Mouse (Mus musculus): ENCODE measurements around the gene Pip4k2c. TPM values are rescaled to one million over a fixed set of nuclear protein-coding genes. Genes with fewer than 3 reads are reported as not detected.

Pip4k2c gene
- 38.9 and 42.6 TPM in 2 replicates for polyA plus RNA-seq (2012; rRNA removed)

DNA sequence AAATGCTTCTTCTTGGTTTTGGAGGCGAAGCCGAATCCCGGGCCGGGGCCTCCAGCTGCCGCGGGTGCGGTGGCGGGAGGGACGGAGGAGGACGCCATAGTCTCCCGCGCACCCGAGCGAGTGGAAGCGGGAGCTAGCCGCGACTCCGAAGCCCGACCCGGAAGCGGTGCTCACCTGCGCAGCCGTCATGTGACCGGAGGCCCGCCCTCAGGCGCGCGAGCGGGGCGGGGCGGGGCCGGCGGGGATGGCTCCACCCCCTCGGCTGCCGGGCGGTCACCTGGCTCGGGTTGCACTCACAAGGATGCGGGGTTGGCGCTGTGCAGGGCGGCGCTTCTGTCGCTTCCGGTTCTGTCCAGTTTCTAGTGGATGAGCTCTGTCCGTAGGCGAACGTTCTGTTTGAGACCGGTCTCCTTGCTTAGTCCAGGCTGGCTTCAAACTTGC is at the start of gene Pip4k2c:
Gene Pip4k2c, minus strand, starts transcription at position 172 of the 441 bp plus-strand sequence.
- DNase-seq (ENCODE audit: low read depth, low spot score): peak; percentile 60
- under 1% methylated on average over 47 of the region's 47 CpGs for WGBS

DNA sequence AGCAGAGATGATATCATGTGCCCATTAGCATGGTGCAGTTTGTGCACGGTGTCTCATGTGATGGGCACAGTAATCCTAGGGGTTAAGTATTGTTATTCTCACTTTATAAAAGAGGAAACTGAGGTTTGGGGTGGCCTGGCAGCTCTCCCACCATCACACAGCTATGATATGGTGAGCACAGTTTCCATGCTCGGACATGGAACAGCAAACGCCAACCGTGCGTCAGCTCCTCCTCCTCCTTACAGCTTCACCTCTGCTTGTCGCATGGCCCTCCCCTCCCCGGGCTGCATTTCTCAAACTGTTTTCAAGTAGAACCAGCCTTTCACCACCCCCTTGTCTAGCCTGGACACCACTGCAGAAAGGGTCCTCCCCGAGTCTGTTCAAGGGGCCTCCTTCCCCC is 47.1 kb upstream of the Pip4k2c start:
- no peak for DNase-seq (ENCODE audit: low read depth, low spot score)
- 69% methylated on average over 8 of the region's 8 CpGs for WGBS

DNA sequence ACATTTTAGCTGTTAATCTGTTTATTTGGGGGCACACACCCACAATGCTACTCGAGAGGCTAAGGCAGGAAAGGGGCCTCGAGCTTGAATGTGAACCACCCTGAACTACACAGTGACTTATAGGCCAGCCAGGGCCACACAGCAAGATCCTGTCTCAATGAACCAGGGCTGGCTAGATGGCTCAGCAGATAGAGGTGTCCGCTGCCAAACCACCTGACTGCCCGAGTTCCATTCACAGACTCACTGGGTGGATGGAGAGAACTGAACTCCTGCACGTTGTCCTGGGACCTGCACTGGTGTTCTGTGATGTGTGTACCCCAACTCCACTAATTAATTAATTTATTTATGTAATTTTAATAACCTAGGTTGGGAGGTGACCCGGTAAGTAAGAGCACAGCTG is 46.4 kb upstream of the Pip4k2c start:
- no peak for DNase-seq (ENCODE audit: low read depth, low spot score)
- 62% methylated on average over 6 of the region's 6 CpGs for WGBS

DNA sequence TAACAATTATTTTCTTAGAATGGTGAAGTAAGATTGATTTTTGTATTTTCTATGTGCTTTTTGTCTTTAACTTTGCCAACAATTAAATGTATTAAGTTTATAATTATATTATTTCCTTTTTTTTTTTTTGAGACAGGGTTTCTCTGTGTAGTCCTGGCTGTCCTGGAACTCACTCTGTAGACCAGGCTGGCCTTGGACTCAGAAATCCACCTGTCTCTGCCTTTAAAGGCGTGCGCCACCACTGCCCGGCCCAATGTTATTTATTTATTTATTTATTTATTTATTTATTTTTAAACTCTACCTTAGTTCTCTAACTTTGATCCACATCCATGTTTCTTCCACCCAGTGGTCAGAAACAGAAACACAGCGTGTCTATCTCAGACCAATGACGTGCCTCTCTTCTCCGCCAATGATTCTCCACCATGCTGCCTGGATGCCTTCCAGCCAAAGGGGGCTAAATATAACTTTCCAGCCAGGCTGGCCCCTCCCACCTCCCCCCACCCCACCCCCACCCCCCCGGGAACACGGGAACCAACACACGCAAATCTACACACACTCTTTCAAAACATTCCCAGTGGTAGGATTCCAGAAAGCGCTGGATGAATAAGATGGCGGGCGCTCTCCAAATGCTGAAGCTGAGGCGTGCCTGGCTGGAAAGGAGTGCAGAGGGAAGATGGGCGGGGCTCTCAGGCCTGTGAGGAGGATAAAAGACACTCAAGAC is 44.4 kb upstream of the Pip4k2c start:
- 24% methylated on average over 14 of the region's 14 CpGs for WGBS

DNA sequence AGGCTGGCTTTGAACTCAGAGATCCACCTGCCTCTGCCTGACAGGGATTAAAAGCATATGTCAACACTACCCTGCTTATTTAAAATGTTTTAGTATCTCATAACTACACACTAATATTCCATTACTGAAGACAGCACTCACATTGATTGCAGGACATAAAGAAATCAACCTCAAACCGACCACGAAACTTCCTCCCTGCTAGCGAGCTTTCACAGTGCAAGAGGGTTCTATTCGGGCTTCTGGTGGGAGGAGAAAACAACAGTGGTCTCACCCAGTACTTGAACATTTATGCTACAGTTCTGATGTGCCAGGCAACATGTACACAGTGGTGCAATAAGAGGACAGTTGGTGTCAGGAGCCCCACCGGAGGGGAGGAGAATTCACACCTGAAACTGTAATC is 39.4 kb upstream of the Pip4k2c start:
- 68% methylated on average over 5 of the region's 5 CpGs for WGBS
- DNase-seq (ENCODE audit: low read depth, low spot score): no peak

More for the DNA sequence above, 44.4 kb upstream of the Pip4k2c start:
- no peak for DNase-seq (ENCODE audit: low read depth, low spot score)

DNA sequence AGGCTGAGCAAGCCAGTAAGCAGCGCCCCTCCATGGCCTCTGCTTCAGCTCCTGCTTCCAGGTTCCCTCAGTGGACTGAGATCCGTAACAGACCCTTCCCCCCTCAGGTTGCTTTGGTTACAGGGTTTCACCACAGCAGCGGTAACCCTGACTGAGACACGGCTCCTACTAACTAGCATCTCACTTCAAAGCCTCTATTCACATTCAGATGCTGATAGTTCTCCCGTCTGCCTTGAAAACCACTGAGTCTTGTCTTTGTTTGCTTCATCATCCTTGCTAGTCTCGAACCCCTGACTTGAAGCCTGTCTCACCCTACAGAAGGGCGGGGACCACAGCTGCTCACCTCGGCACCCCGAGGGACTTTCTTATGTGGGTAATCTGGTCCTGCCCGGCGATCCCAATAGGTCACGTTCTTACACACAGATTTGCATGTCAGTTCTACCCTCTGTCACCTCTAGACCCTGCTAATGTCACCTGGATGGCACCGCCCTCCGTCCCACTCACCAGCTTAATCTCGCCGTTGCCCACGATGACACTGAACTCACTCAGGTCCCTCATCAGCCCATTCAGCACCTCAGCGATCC is 26.9 kb upstream of the Pip4k2c start:
- no peak for DNase-seq (ENCODE audit: low read depth, low spot score)
- WGBS: 63% methylated on average over 18 of the region's 18 CpGs

DNA sequence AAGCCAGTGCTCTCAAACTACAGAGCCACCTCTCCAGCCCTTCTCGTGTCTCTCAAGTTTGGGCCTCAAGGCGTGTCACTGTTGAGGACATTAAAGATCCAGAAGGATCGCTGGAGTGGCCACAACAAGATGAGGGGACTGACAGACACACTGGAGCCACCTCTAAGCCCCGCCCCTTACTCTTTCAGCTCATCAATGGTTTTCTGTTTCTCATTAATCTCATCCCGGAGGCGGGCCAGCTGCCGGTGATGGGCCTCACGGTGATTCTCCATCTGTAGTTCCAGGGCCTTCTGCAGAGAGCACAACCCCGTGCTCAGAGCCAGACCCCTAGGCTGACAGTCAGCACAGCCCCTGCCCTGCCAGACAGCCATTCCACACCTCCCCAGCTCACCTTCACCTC is 25.2 kb upstream of the Pip4k2c start:
- no peak for DNase-seq (ENCODE audit: low read depth, low spot score)
- 35% methylated on average over 9 of the region's 9 CpGs for WGBS

DNA sequence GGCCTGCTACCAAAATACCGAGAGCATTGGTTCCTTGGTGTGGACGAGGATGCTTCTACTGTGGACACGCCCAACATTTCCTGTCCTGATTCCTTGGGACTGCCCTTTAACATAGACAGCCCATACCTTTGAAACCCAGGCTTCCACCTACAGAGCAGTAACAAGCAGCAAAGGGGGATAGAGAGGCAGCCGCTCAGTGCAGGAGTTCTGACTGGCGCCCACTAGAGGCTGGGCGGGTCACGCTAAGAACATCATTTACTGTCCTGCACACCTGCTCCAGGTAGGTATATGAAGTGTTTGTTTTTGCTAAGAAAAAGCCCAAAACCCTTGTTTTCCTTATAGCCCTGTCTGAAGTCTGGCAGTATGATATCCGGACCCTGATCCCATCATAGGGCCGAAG is 21.8 kb upstream of the Pip4k2c start:
- no peak for DNase-seq (ENCODE audit: low read depth, low spot score)
- WGBS: 57% methylated on average over 9 of the region's 9 CpGs

DNA sequence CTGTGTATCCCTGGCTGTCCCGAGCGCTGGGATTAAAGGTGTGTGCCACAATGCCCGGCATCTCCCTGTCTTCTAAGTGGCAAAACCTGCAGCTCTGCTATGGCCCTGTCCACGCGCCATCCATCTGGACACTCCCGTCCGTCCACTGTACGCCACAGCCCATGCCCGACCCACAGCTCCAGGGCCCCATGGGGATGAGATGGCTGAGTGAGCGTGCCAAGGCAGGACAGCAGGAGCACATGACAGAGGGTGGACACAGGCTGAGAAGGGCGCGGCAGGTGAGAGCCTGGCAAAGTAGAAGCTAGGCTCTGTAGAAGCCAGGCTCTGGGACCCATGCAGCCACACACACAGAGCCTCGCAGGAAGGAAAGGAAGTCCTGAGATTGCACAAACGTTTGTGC is 20.4 kb upstream of the Pip4k2c start:
- no peak for DNase-seq (ENCODE audit: low read depth, low spot score)
- WGBS: 65% methylated on average over 14 of the region's 14 CpGs

DNA sequence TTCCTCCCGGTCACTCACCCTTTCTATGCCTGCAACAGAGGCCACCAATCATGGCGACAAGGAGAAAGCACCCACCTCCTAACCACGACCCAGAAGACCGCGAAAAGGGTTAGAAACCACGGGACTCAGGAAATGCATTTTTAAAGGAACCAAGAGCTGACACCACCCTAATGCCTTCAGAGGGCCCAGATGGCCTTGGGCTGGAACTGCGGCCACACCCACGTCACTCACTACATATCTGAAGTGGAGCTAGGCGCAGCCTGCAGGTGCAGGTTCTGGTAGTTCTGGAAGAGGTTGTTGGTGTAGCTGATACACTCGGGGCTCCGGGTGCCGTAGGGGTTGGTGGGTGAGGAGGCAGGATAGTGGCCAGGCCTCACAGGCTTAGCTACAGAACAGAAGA is 19.3 kb upstream of the Pip4k2c start:
- DNase-seq (ENCODE audit: low read depth, low spot score): no peak
- 44% methylated on average over 12 of the region's 12 CpGs for WGBS

DNA sequence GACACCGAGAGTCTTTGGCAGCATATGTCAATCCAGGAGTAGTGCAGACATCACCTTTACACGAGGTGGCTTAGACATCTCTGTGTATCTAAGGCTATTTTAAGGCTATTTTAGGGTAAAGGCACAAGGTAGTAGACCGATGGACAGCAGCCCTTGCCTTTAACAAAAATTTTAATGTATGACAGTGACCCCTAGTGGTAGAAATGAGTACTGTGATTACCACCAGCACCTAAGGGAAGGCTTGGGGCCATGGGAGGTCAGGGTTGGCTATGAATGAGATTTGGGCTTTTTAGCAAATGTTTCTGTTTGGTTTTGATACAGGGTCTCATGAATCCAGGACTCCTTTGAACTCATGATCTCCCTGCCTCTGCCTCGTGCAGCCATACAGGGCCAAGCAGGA is 17.5 kb upstream of the Pip4k2c start:
- peak; percentile 59 for DNase-seq (ENCODE audit: low read depth, low spot score)
- WGBS: 18% methylated on average over 4 of the region's 4 CpGs

DNA sequence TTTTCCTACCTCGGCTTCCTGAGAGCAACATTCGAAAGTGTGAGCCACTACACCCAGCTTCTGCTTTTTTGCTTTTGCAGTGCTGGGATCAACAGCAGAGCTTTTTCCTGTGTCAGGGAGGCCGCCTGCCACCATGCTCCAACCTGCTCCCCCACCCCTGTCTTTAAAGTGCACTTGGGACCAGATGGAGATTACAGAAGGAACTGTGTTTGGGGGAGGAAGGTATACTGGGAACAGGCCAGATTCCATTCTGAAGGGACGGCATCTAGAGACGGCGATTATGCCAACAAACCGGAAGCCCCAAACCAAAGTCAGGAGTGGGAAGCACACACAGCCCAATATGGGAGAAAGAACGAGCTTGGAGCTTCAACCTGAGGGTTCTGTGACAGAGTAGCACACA is 15.8 kb upstream of the Pip4k2c start:
- WGBS: 76% methylated on average over 8 of the region's 8 CpGs
- DNase-seq (ENCODE audit: low read depth, low spot score): no peak

DNA sequence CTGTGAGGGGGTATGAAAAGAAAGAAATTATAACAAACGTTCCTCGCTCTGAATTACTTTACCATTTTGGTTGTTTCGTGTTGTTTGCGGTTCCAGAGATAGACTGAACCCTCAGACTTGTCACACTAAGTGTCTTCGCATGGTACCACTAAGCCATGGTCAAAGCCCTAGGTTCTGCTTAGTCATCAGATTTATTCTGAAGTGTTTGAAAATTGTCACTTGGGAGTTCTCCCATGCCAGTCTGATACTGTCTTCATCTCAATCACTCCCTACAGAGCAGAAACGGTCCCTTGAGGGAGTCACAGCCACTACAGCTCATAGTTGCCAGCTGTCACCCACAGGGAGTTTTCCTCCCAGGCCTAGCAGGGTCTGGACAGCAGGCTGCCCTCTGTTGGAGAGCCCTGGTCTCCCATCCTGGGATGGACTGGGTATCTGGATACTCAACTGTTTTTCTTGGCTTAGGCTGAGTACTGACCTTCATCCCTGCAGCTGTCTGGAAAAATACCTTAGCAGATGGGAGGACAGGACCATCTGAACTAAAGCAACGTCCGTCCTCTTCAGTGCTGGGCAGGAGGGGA is 15.0 kb upstream of the Pip4k2c start:
- DNase-seq (ENCODE audit: low read depth, low spot score): no peak
- 71% methylated on average over 8 of the region's 8 CpGs for WGBS

DNA sequence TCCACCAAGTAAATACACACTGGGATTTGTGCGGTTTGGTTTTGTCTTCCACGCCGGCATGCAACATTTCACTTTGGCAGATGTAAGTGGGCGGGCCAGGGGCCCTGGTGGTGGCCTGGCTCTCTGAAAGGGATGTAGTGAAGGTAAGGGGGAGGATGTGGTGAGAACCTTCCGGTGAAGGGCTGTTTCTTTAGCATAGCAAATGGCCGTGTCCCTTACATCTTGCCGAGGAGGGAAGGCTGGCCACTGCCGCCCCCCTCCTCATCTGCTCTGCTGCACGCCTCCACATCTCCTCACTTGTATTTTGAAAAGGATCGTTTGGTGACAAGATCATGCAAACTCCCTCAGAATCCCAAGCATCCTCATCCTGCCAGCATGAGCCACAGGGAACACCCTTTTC is 14.3 kb upstream of the Pip4k2c start:
- no peak for DNase-seq (ENCODE audit: low read depth, low spot score)
- 50% methylated on average over 10 of the region's 10 CpGs for WGBS

DNA sequence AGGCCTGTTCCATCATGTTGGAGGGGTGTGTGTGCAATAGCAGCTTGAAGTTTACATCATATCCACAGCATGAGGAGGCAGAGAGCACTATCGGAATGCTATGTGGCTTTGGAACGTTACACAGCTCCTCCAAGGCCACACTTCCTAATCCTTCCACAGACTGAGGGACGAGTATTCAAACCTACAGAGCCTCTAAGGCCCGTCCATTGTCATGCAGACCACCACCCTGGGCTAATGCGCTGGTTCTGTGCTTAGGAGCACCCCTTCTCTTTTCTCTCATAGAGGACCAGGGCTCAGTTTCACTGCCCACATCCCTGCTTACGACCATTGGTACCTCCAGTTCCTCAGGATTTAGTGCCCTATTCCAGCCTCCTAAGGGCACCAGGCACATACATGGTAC is 13.8 kb upstream of the Pip4k2c start:
- WGBS: 62% methylated on average over 6 of the region's 6 CpGs
- no peak for DNase-seq (ENCODE audit: low read depth, low spot score)

DNA sequence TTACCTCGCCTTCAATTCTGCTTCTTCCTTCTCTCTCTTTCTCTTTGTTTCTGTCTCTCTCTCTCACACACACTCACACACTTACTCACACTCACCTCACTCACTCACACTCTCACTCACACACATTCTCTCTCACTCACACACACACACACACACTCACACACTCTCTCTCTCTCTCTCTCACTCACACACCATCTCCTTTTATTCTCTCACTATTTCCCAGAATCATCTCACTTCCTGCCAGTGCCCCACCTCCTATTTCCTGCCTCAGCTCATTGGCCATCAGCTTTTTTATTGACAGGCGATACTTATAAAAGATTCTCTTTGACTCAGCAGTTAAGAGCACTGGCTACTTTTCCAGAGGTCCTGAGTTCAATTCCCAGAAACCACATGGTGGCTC is 7.0 kb upstream of the Pip4k2c start:
- no peak for DNase-seq (ENCODE audit: low read depth, low spot score)
- WGBS: 91% methylated on average over 2 of the region's 2 CpGs

DNA sequence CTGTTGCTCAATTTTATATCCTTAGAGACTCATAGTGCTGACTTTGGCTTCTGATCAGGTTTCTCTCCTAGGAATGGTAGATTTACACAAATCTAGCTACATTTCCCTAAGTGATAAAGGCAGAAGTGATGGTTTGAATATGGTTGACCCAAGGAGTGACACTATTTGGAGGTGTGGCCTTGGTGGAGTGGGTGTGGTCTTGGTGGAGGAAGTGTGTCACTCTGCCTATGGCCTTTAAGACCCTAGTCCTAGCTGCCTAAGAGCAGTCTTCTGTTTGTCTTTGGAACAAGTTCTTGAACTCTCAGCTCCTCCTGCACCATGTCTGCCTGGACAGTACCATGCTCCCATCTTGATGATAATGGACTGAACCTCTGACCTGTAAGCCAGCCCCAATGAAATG is 5.8 kb upstream of the Pip4k2c start:
- DNase-seq (ENCODE audit: low read depth, low spot score): no peak

DNA sequence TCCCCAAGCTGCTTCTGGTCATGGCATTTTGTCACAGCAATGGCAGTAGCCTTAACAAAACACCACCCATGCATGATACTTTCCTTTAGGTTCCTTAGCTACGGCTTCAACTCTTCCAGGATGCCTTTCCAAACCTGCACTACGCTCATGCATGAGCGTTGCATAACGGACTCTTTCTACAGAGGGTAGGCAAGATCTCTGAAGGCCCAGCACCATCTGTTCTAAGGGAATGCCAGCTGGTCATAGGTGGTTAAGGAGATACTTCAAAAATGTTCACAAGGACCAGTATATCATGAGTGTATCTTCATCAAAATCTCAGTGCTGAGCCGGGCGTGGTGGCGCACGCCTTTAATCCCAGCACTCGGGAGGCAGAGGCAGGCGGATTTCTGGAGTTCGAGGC is 5.1 kb upstream of the Pip4k2c start:
- DNase-seq (ENCODE audit: low read depth, low spot score): no peak
- 96% methylated on average over 11 of the region's 11 CpGs for WGBS

DNA sequence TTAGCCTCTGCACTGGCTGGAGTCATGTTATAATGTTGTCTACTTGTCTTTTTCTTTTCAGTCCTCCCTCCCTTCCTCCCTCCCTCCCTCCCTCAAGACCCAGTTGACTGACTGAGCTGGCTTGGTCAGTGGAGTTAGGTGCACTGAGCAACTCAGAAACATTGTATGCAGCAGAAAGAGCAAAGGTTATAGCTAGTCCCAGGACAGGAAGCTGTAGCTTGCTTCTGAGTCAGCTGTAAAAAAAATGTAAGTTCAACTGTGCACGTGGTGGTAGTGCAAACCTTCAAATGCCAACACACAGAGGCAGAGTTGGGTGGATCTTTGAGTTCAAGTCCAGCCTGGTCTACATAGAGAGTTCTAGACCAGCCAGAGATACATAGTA is 3.0 kb upstream of the Pip4k2c start:
- no peak for DNase-seq (ENCODE audit: low read depth, low spot score)
- WGBS: 5% methylated on average over 1 of the region's 1 CpGs

DNA sequence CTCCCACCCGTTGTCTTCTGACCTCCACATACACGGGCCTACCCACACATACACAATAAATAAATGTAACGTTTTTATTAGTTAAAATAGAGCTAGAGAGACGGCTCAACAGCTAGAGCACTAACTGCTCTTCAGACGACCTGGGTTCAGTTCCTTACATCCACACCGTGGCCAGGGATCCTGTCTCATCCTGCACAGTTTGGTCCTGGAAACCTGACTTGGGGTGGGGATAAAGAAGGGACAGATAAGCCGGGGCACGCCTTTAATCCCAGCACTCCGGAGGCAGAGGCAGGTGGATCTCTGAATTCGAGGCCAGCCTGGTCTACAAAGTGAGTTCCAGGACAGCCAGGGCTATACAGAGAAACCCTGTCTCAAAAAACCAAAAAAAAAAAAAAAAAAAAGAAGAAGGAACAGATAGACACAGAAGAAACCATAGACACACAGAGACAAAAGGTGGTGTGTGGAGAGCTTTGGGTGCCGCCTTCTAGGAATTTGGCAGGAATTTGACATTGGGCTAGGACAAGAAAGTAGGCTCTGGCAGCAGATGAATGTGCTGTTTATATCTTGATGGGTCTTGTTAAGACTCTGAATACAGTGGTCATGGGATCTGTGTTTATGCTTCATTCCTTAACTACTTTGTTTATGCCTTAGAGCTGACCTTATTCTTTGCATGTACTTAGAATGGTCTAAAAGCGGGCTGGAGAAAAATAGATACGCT is 2.5 kb upstream of the Pip4k2c start:
- no peak for DNase-seq (ENCODE audit: low read depth, low spot score)
- WGBS: 78% methylated on average over 13 of the region's 13 CpGs

DNA sequence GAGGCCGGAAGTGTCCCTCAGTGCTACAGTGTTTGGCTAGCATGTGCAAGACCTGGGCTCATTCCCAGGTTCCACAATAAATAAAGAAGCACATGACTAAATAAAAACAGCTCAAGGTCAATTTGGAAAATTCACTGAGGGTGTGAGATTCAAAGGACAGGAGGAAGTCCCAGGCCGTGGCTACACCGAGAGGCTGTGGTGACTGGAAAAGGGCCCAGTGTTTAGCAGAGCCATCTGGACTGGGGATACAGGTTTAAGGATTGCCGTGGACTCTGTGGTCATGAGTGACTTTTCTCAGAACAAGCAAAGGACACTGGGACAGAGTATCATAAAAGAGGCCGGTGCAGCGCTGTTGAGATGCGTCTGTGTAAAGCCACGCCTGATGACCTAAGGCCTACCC is 1.9 kb upstream of the Pip4k2c start:
- 73% methylated on average over 8 of the region's 8 CpGs for WGBS
- no peak for DNase-seq (ENCODE audit: low read depth, low spot score)
